Mouse (Mus musculus) embryonic stem cell, embryonic (primary cell): ENCODE measurements at regions not wholly inside any gene's neighbourhood (a gene's known extent, or its start where the extent isn't known, plus 50 kb on each side); places are given as distances from the start of the nearest gene placed in this dataset.

Experiments used
- CTCF ChIA-PET, 4 experiments: fragments of 300-600 bp in 2 of 4; fragments of 350-600 bp in 2 of 4; sonication (Branson Sonifier 250); formaldehyde crosslinking; loops; one replicate each; lab custom pipeline; 2022; ENCODE audit warnings: inconsistent platforms in 2 of 4; lab: Charles Lee
- POLR2A ChIA-PET, 4 experiments: fragments of 300-600 bp in 2 of 4; fragments of 350-600 bp in 2 of 4; sonication (Branson Sonifier 250); formaldehyde crosslinking; loops; one replicate each; lab custom pipeline; 2022; ENCODE audit warnings: antibody characterized with exemption in 4 of 4, inconsistent platforms in 1 of 4; lab: Charles Lee

- POLR2A ChIA-PET, result no interaction called here
- CTCF ChIA-PET, result no interaction called here
These were observed 511.4 kb downstream of the Cdk5rap2 start for GRCm38 (mm10) chr4:69898831-69899230.

- POLR2A ChIA-PET, result no interaction called here
These were observed 514.1 kb downstream of the Cdk5rap2 start for GRCm38 (mm10) chr4:69896111-69896510.

GRCm38 (mm10) chr4:69892829-69893175 lies 517.4 kb downstream of the Cdk5rap2 start:
- POLR2A ChIA-PET, result interaction anchor here in 1 of 4 experiments (0.5 to 1.7 kb wide), 3 partner anchors 14 to 68 kb away, joined by 3 to 6 read pairs (median 4); no protein-coding TSS in a partner anchor
- CTCF ChIA-PET, result no interaction called here

More at GRCm38 (mm10) chr4:69896111-69896510, 514.1 kb downstream of the Cdk5rap2 start:
- CTCF ChIA-PET, result no interaction called here

GRCm38 (mm10) chr4:69891898-69892828 lies 518.1 kb downstream of the Cdk5rap2 start:
- ChIA-PET CTCF (no interaction called here), POLR2A (interaction anchor here in 2 of 4 experiments (0.5 to 1.7 kb wide), 6 partner anchors 15 to 1887 kb away, joined by 3 to 6 read pairs (median 4); no protein-coding TSS in a partner anchor)

- ChIA-PET POLR2A (interaction anchor here in 1 of 4 experiments (1.5 kb wide), 1 partner anchor 18 kb away, joined by 3 read pairs; no protein-coding TSS in a partner anchor), CTCF (no interaction called here)
These were observed 519.6 kb downstream of the Cdk5rap2 start for GRCm38 (mm10) chr4:69890655-69891054.

GRCm38 (mm10) chr4:69889931-69890634 lies 520.2 kb downstream of the Cdk5rap2 start:
- ChIA-PET CTCF (no interaction called here), POLR2A (no interaction called here)

GRCm38 (mm10) chr4:69876734-69877133 lies 533.5 kb downstream of the Cdk5rap2 start:
- POLR2A ChIA-PET, result no interaction called here
- CTCF ChIA-PET, result no interaction called here

GRCm38 (mm10) chr4:69870638-69871037 lies 539.6 kb downstream of the Cdk5rap2 start:
- CTCF ChIA-PET, result no interaction called here
- POLR2A ChIA-PET, result no interaction called here

GRCm38 (mm10) chr4:69855001-69855400 lies 555.2 kb downstream of the Cdk5rap2 start:
- CTCF ChIA-PET, result no interaction called here

GRCm38 (mm10) chr4:69852637-69853036 lies 557.6 kb downstream of the Cdk5rap2 start:
- ChIA-PET CTCF (no interaction called here), POLR2A (no interaction called here)

More at GRCm38 (mm10) chr4:69855001-69855400, 555.2 kb downstream of the Cdk5rap2 start:
- POLR2A ChIA-PET, result interaction anchor here in 1 of 4 experiments (0.9 kb wide), 1 partner anchor 59 kb away, joined by 3 read pairs; no protein-coding TSS in a partner anchor

GRCm38 (mm10) chr4:69849423-69849822 lies 560.8 kb downstream of the Cdk5rap2 start:
- ChIA-PET CTCF (no interaction called here), POLR2A (interaction anchor here in 1 of 4 experiments (1.0 kb wide), 1 partner anchor 561 kb away, joined by 3 read pairs; no protein-coding TSS in a partner anchor)

- CTCF ChIA-PET, result interaction anchor here in 1 of 4 experiments (0.5 kb wide), 1 partner anchor 15 kb away, joined by 3 read pairs; no protein-coding TSS in a partner anchor
These were observed 570.4 kb downstream of the Cdk5rap2 start for GRCm38 (mm10) chr4:69839868-69840267.

GRCm38 (mm10) chr4:69838940-69839339 lies 571.3 kb downstream of the Cdk5rap2 start:
- ChIA-PET POLR2A (no interaction called here), CTCF (no interaction called here)

More at GRCm38 (mm10) chr4:69839868-69840267, 570.4 kb downstream of the Cdk5rap2 start:
- POLR2A ChIA-PET, result no interaction called here

- ChIA-PET POLR2A (interaction anchor here in 1 of 4 experiments (1.1 kb wide), 1 partner anchor 68 kb away, joined by 4 read pairs; no protein-coding TSS in a partner anchor), CTCF (interaction anchor here in 1 of 4 experiments (0.6 kb wide), 1 partner anchor 15 kb away, joined by 3 read pairs; no protein-coding TSS in a partner anchor)
These were observed 585.4 kb downstream of the Cdk5rap2 start for GRCm38 (mm10) chr4:69824903-69825268.

GRCm38 (mm10) chr4:69824215-69824902 lies 585.9 kb downstream of the Cdk5rap2 start:
- POLR2A ChIA-PET, result interaction anchor here in 1 of 4 experiments (1.1 kb wide), 1 partner anchor 68 kb away, joined by 4 read pairs; no protein-coding TSS in a partner anchor
- CTCF ChIA-PET, result interaction anchor here in 1 of 4 experiments (0.6 kb wide), 1 partner anchor 15 kb away, joined by 3 read pairs; no protein-coding TSS in a partner anchor

GRCm38 (mm10) chr4:69823311-69823940 lies 586.8 kb downstream of the Cdk5rap2 start:
- CTCF ChIA-PET, result interaction anchor here in 1 of 4 experiments (0.6 kb wide), 1 partner anchor 75 kb away, joined by 3 read pairs; no protein-coding TSS in a partner anchor
- POLR2A ChIA-PET, result no interaction called here

GRCm38 (mm10) chr4:69818885-69819284 lies 591.4 kb downstream of the Cdk5rap2 start:
- CTCF ChIA-PET, result no interaction called here
- POLR2A ChIA-PET, result no interaction called here

- CTCF ChIA-PET, result no interaction called here
These were observed 624.7 kb downstream of the Cdk5rap2 start for GRCm38 (mm10) chr4:69785481-69786050.

More at GRCm38 (mm10) chr4:69785481-69786050, 624.7 kb downstream of the Cdk5rap2 start:
- POLR2A ChIA-PET, result no interaction called here
